Mouse (Mus musculus) stomach, postnatal 0 days (tissue): ENCODE data around the gene Spaar.

Experiments
- CTCF ChIP-seq: IDR thresholded peaks from 2 replicates; pipeline ENCODE4 v1.5.1; 2016; ENCODE audit warnings: antibody characterized with exemption, low read depth, mild to moderate bottlenecking, moderate library complexity
- EP300 ChIP-seq: optimal IDR thresholded peaks from 2 replicates; pipeline ENCODE3; 2016; ENCODE audit warnings: antibody characterized with exemption

DNA sequence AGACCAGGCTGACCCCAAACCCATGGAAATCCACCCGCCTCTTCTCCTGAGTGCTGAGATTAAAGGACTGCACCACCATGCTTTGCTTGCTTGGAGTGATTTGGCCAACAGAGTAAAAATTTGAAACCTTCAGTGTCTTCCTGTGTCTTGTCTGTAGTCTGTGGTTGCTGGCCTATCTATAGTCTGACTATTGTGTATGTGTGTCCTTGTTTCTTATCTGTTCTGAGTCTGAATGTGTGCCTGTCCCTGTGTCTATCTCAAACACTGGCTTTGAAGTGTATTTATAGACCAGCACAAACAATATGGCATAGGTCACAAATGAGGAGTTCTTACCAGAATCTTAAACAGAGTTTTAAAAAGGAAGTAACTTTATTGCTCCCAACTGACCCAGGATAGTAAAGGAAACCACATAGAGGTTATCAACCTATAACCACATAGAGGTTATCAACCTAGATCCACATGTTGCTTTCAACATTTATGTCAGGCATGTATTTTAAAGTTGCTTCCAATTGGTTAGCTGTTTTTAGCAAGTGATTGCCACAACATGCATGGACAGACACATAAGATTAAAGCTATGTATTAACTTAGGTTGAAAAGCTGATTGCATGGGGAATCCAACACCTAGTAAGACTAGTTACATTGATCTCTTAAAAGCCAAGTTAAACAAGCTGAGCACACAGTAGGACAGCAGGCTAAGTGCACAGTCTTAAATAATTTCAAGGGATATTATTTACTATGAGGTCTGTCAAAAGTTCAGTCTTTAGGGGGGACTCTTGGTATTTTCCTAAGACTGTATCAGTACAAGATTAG lies 35.2 kb upstream of the Spaar start:
- TF ChIP-seq CTCF: no peak
- TF ChIP-seq EP300: no peak
